Mouse (Mus musculus): ENCODE measurements at regions not wholly inside any gene's neighbourhood (a gene's known extent, or its start where the extent isn't known, plus 50 kb on each side); places are given as distances from the start of the nearest gene placed in this dataset.

GRCm38 (mm10) chr3:29890764-29891163, 657.0 kb downstream of the Mecom start:
- no peak for DNase-seq (ENCODE audit: low spot score)
- intact Hi-C loops (cut with DNase I) = loop anchor here (2.0 to 5.0 kb wide), 3 partner anchors 82 to 670 kb away; no protein-coding TSS in a partner anchor

DNA sequence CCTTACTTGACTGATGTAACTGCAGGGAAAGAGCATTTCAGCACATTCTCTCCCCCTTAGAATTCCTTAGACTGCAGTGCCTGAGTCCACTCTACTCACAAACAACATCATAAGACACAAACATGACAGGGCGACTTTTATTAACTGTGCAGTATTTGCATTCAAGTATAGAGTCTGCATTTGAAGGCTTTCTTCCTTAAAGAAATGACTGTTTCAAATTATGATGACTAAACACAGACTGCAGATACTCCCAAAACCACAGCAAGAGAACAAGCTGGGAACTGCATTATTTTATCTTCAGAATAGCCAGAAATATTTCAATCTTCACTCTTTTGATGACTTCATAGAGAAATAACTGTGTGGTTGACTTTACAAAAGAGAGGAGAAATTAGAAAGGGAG, 657.5 kb downstream of the Mecom start:
- intact Hi-C loops (cut with DNase I) = loop anchor here (2.0 to 5.0 kb wide), 3 partner anchors 82 to 671 kb away; no protein-coding TSS in a partner anchor
- DNase-seq (ENCODE audit: low spot score) = no peak

DNA sequence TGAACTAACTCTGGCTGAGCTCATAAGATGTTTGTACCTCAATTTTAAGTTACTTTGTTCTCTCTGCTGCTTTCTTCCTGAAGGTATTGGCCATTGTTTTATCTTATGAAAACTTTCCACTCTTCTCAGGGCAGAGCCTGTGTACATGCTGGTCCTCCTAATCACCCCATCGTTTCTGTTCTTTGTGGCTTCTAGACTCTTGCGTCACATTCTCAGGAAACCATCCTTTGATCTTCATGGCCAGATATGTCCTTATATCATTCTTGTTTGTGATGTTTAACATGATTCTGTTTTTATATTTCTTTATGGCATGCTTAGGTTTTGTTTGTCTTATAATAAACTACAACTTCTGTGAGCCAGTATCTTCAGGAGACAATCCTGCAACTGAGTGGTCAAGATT, 658.2 kb downstream of the Mecom start:
- no peak for DNase-seq (ENCODE audit: low spot score)
- intact Hi-C loops (cut with DNase I) = loop anchor here (2.0 to 5.0 kb wide), 3 partner anchors 83 to 671 kb away; no protein-coding TSS in a partner anchor

DNA sequence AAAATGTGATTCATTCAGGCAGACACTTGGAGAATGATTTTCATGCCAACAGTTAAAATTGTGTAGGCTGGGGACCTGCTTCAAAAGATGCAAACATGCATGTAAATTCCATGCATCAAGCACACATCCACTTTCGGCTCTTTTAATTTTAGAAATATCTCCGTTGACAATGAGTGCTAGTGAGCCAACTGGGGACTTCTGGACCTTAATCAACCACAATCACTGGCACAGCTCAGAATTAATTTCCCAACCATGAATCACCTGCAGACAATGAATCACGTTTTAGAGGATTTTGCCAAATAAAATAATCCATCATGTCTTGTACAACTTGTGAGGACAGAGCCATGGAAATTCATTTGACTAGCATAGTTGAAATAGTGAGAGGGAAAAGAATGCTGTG, 667.8 kb downstream of the Mecom start:
- no peak for DNase-seq (ENCODE audit: low spot score)
- intact Hi-C loops (cut with DNase I) = no loop called here

GRCm38 (mm10) chr3:29875768-29876167, 672.0 kb downstream of the Mecom start:
- intact Hi-C loops (cut with DNase I) = no loop called here
- no peak for DNase-seq (ENCODE audit: low spot score)

DNA sequence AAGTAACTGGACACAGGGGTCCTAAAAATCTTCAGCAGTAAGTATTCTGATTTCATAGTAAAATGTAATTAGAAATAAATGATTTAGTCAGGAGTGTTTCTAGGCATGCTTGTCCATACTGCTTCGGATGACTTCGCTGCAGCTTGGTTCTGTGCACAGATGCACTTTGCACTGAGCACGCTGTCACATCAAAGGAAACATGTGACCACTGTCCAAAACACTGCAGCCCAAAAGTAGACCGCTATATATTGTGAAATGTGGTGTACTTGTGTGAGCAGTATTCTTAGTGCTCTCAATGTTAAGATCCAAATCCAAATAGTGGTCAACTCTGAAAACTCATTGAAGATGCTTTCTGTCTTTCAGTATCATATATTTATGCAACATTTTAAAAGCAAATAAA, 685.4 kb downstream of the Mecom start:
- intact Hi-C loops (cut with DNase I) = no loop called here
- DNase-seq (ENCODE audit: low spot score) = no peak

DNA sequence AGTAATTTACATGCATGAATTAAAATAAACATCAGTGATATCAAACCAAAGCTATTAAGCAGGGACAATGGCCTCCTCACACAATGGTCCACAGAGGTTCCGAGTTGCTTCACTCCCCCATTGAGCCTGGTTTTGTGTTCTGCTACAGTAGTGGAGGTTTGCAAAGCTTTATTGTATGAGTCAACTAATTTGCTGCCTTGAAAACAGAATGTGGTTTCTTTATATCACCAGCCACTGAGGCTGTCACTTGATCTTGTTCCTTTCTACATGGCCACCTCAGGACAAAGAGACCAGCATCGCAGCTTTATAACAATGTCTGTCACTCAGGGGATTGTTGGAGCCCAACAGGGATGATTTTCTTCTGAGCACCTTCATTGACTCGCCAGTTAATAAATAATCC, 695.3 kb downstream of the Mecom start:
- DNase-seq (ENCODE audit: low spot score) = no peak
- intact Hi-C loops (cut with DNase I) = no loop called here

GRCm38 (mm10) chr3:29835432-29835831, 712.4 kb downstream of the Mecom start:
- intact Hi-C loops (cut with DNase I) = no loop called here
- DNase-seq (ENCODE audit: low spot score) = no peak

DNA sequence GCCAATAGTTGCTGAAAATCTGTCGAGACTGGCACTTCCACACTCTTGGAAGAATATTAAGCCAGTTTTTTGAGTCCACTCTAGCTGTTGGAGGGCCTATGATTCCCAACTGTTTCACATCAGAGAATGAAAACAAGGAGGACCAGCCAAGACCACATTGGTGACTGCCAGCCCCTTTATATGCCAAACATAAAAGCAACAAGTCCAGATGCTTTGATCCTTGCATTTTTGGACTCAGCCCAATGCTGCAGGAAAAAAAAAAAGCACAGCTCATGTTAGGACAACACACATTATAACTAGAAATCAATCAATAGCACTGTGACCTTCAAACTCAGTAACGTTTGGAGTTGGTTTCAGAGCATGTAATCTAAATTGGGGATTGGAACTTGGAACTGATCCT, 712.9 kb downstream of the Mecom start:
- no peak for DNase-seq (ENCODE audit: low spot score)
- intact Hi-C loops (cut with DNase I) = no loop called here

DNA sequence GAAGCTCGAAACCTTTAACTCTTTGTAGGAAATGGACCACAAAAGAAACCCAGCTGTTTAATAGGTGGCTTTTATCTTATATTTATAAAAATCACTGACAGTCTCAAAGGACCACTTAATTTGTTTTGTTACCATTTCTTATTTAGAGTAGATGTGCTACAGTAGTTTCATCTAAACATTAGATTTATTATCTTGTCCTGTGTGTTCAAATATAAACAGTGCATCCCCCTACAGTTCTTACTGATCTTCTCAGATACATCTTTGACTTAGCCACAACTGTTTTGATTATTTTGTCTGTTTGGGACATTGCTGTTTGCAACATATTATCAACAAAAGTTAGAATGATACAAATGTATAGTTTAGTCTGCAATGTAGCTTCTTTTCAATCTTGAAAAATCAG, 716.5 kb downstream of the Mecom start:
- intact Hi-C loops (cut with DNase I) = no loop called here
- DNase-seq (ENCODE audit: low spot score) = no peak

DNA sequence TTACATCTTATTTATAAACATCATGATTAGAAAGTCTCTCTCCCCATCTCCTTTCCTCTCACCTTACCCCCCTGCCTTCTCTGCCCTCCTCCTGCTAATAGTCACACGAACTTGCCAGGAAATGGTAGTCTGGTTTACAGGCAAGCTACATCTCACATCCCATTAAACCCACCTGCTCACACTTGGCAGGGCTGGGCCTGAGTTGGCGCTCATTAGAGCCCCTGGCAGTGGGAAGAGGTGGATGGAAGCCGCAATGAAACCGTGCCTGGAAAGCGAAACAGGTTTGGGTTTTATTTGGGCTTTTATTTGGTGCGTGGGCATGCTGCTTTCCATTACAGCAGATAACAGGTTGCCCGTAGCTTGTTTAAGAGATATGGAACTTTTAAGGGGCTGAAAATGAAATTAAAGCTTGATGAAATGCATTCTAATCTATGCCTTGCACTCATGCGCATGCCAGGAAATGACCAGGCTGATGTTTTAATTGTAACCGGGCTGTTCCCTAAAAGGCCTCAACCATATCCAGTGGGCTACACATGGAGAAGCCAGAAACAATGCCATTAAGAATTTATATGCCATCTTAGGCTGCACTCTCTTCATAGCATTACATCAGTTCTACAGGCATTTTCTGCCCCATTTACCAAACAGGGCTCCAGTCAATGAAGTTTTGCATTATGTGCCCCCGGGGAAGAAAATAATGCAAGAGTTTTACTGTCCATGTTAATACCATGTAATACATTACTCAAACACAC, 725.0 kb downstream of the Mecom start:
- DNase-seq (ENCODE audit: low spot score) = no peak
- intact Hi-C loops (cut with DNase I) = no loop called here

- intact Hi-C loops (cut with DNase I) = loop anchor here (10.0 kb wide), 1 partner anchor 198 kb away; no protein-coding TSS in a partner anchor
- no peak for DNase-seq (ENCODE audit: low spot score)
These were observed 730.8 kb downstream of the Mecom start for GRCm38 (mm10) chr3:29816964-29817363.

GRCm38 (mm10) chr3:29813276-29813675, 731.5 kb downstream of the Egfem1 start:
- DNase-seq (ENCODE audit: low spot score) = no peak
- intact Hi-C loops (cut with DNase I) = loop anchor here (2.0 to 10.0 kb wide), 4 partner anchors 81 to 750 kb away; no protein-coding TSS in a partner anchor

DNA sequence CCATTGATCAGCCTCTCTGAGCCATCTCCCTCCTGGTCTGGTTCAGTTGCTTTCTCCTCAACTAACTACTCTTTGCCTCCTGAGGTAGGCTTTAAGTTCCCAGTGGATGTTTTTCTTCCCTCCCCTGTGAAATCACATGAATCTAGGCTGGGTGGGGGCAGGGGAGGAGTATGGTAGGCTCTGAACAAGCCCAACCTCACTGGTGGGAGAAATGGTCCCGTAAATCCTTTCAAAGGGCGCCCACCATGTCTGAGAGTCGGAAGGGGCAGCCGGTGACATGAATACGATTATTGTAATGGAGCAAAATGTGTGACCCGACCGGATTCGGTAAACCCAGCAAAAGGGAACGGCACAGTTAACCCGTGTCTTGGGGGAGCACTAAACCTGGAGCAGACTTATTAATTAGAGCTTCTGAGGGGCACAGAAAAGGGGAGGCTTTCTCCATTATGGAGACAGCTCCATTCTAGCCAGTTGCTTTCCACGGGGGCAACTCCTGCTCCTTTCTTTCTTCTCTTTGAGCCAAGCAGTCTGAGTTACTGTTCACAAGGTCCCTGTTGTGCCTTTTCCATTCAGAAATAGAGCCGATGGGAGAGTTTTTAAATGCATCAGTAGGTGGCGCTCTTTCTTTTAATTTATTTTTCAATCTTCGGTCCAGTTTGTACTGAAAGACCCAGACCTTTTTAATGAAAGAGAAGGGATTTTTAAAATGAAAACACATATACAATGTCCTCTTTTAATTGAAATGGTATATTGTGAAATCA, 730.8 kb downstream of the Egfem1 start:
- no peak for DNase-seq (ENCODE audit: low spot score)

GRCm38 (mm10) chr3:29806046-29806445, 724.2 kb downstream of the Egfem1 start:
- intact Hi-C loops (cut with DNase I) = no loop called here

More for the DNA sequence above, 730.8 kb downstream of the Egfem1 start:
- intact Hi-C loops (cut with DNase I) = loop anchor here (2.0 to 10.0 kb wide), 4 partner anchors 80 to 750 kb away; no protein-coding TSS in a partner anchor

DNA sequence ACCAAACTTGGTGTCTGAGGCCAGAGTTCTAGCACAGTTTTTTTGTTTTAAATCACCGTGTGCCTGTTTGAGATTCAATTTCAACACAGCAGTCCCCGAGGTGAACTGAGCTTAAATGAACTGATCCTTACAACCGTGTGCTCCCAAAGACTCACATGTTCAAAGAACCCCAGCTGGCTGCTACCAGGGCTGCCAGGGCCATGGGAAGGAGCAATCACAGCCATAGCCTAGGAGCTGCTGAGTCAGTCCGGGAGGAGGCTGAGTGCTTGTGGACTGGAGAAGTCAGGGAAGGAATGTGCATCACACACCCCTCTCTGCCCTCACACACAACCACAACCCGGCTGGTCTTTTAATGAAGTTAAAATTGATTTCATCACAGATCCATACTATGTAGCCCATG, 721.6 kb downstream of the Egfem1 start:
- no peak for DNase-seq (ENCODE audit: low spot score)
- intact Hi-C loops (cut with DNase I) = no loop called here

More at GRCm38 (mm10) chr3:29806046-29806445, 724.2 kb downstream of the Egfem1 start:
- no peak for DNase-seq (ENCODE audit: low spot score)

DNA sequence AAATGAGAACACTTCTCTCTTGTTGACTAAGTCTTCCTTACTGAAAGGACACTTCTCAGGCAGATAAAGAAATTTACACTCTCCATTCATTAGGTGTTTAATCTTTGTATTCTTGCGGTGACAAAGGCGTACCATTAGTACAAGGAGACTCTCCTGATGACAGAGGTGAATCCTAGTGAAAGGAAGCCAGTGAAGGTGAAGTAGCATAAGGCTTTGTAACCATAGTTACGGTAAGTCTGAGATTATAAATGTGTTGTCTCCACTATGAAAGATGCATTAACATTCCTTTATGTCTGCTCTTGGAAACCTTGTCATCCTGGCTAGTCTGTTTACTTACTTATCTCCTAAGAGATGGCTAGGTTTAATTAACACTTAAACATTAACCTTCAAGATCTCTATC, 719.3 kb downstream of the Egfem1 start:
- intact Hi-C loops (cut with DNase I) = no loop called here
- DNase-seq (ENCODE audit: low spot score) = no peak

GRCm38 (mm10) chr3:29774365-29774764, 692.5 kb downstream of the Egfem1 start:
- no peak for DNase-seq (ENCODE audit: low spot score)
- intact Hi-C loops (cut with DNase I) = no loop called here

- no peak for DNase-seq (ENCODE audit: low spot score)
- intact Hi-C loops (cut with DNase I) = no loop called here
These were observed 689.4 kb downstream of the Egfem1 start for GRCm38 (mm10) chr3:29771194-29771593.

- DNase-seq (ENCODE audit: low spot score) = no peak
- intact Hi-C loops (cut with DNase I) = no loop called here
These were observed 686.8 kb downstream of the Egfem1 start for GRCm38 (mm10) chr3:29768592-29768991.

DNA sequence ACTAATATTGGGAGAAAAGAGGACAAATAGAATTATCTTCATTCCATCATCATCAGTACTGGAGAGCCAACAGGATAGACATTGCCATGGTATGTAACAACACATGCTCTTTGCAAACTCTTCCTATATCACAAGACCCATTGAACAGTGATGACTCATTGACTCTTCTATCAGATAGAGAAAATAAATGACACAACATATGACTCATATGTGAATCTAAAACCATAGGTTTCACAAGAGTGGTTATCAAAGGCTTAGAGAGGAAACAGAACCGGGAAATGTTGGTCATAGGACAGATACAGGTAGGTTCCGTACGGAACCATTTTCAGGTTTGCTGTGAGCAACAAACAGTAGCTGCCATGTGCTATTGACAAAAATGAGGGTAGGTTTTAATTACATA, 682.2 kb downstream of the Egfem1 start:
- intact Hi-C loops (cut with DNase I) = no loop called here
- no peak for DNase-seq (ENCODE audit: low spot score)
